Mouse (Mus musculus): ENCODE measurements around the gene Lifr. TPM values are rescaled to one million over a fixed set of nuclear protein-coding genes. Genes with fewer than 3 reads are reported as not detected.

Gene Lifr
- total RNA-seq, 2 experiments from 2014 or later, result 0.24 to 0.56 TPM

- ATAC-seq (replicated peaks; ENCODE audit: low FRiP score, low TSS enrichment, poor library complexity, severe bottlenecking), result no peak
Observed at GRCm38 (mm10) chr15:7146529-7146928, 56.1 kb downstream of the Lifr start.

- no peak for ATAC-seq (replicated peaks; ENCODE audit: low FRiP score, low TSS enrichment, poor library complexity, severe bottlenecking)
Observed at GRCm38 (mm10) chr15:7149796-7150195, 59.4 kb downstream of the Lifr start.

- ATAC-seq (replicated peaks; ENCODE audit: low FRiP score, low TSS enrichment, poor library complexity, severe bottlenecking), result no peak
Observed at GRCm38 (mm10) chr15:7150591-7150990, 60.2 kb downstream of the Lifr start.

- ATAC-seq (replicated peaks; ENCODE audit: low FRiP score, low TSS enrichment, poor library complexity, severe bottlenecking), result no peak
Observed at GRCm38 (mm10) chr15:7152116-7152760, 61.8 kb downstream of the Lifr start.

- ATAC-seq (replicated peaks; ENCODE audit: low FRiP score, low TSS enrichment, poor library complexity, severe bottlenecking), result no peak
Observed at GRCm38 (mm10) chr15:7154010-7154736, 63.8 kb downstream of the Lifr start.

GRCm38 (mm10) chr15:7154737-7155090 is 64.3 kb downstream of the Lifr start:
- no peak for ATAC-seq (replicated peaks; ENCODE audit: low FRiP score, low TSS enrichment, poor library complexity, severe bottlenecking)

- ATAC-seq (replicated peaks; ENCODE audit: low FRiP score, low TSS enrichment, poor library complexity, severe bottlenecking), result no peak
Observed at GRCm38 (mm10) chr15:7157658-7158057, 67.2 kb downstream of the Lifr start.

GRCm38 (mm10) chr15:7159869-7160268 is 69.5 kb downstream of the Lifr start:
- no peak for ATAC-seq (replicated peaks; ENCODE audit: low FRiP score, low TSS enrichment, poor library complexity, severe bottlenecking)

- ATAC-seq (replicated peaks; ENCODE audit: low FRiP score, low TSS enrichment, poor library complexity, severe bottlenecking), result no peak
Observed at GRCm38 (mm10) chr15:7160321-7160720, 69.9 kb downstream of the Lifr start.

GRCm38 (mm10) chr15:7163851-7164250 is 73.4 kb downstream of the Lifr start:
- ATAC-seq (replicated peaks; ENCODE audit: low FRiP score, low TSS enrichment, poor library complexity, severe bottlenecking), result no peak

GRCm38 (mm10) chr15:7166735-7167134 is 76.3 kb downstream of the Lifr start:
- ATAC-seq (replicated peaks; ENCODE audit: low FRiP score, low TSS enrichment, poor library complexity, severe bottlenecking), result no peak

GRCm38 (mm10) chr15:7167238-7167905 is 77.0 kb downstream of the Lifr start:
- no peak for ATAC-seq (replicated peaks; ENCODE audit: low FRiP score, low TSS enrichment, poor library complexity, severe bottlenecking)

- ATAC-seq (replicated peaks; ENCODE audit: low FRiP score, low TSS enrichment, poor library complexity, severe bottlenecking), result no peak
Observed at GRCm38 (mm10) chr15:7167906-7168532, 77.6 kb downstream of the Lifr start.

GRCm38 (mm10) chr15:7172875-7173274 is 82.5 kb downstream of the Lifr start:
- ATAC-seq (replicated peaks; ENCODE audit: low FRiP score, low TSS enrichment, poor library complexity, severe bottlenecking), result no peak

GRCm38 (mm10) chr15:7173346-7173745 is 82.9 kb downstream of the Lifr start:
- ATAC-seq (replicated peaks; ENCODE audit: low FRiP score, low TSS enrichment, poor library complexity, severe bottlenecking), result no peak

- no peak for ATAC-seq (replicated peaks; ENCODE audit: low FRiP score, low TSS enrichment, poor library complexity, severe bottlenecking)
Observed at GRCm38 (mm10) chr15:7173776-7174175, 83.4 kb downstream of the Lifr start.

GRCm38 (mm10) chr15:7180576-7180975 is 90.2 kb downstream of the Lifr start:
- no peak for ATAC-seq (replicated peaks; ENCODE audit: low FRiP score, low TSS enrichment, poor library complexity, severe bottlenecking)

- ATAC-seq (replicated peaks; ENCODE audit: low FRiP score, low TSS enrichment, poor library complexity, severe bottlenecking), result no peak
Observed at GRCm38 (mm10) chr15:7187682-7188081, 97.3 kb downstream of the Lifr start.

- no peak for ATAC-seq (replicated peaks; ENCODE audit: low FRiP score, low TSS enrichment, poor library complexity, severe bottlenecking)
Observed at GRCm38 (mm10) chr15:7189678-7190454, 99.5 kb downstream of the Lifr start.

GRCm38 (mm10) chr15:7191074-7191473 is 100.7 kb downstream of the Lifr start:
- ATAC-seq (replicated peaks; ENCODE audit: low FRiP score, low TSS enrichment, poor library complexity, severe bottlenecking), result no peak

Measured in megakaryocyte-erythroid progenitor cell, adult 5-6 weeks (primary cell).